Mouse (Mus musculus) neural tube, embryonic 13.5 days (tissue): ENCODE measurements around the gene Lin54. TPM values are rescaled to one million over a fixed set of nuclear protein-coding genes. Genes with fewer than 3 reads are reported as not detected.
A peak's percentile ranks its signal among the peaks of the same experiment; 100 is the strongest.
"Not testable (repeated sequence)": the region's sequence is repeated elsewhere in the genome, so short reads cannot be mapped to it uniquely, and the experiment has no call there.

Source experiments
- ATAC-seq: fragments of 200-750 bp; cut with Nextera tagmentation; 2 replicates; pipeline ENCODE4 v1.8.0; 2017; ENCODE audit warnings: low read depth, mild to moderate bottlenecking, moderate TSS enrichment, moderate library complexity
- H3K27ac ChIP-seq: fragments of 300-500 bp; sonication (generic); replicated peaks from 2 replicates; pipeline ENCODE4 v1.5.1; 2015; ENCODE audit warnings: moderate library complexity, mild to moderate bottlenecking, inconsistent platforms
- H3K27me3 ChIP-seq: fragments of 300-500 bp; sonication (generic); 2 replicates; pipeline ENCODE4 v1.6.1; 2015; ENCODE audit warnings: mild to moderate bottlenecking, inconsistent platforms
- H3K36me3 ChIP-seq: fragments of 300-500 bp; sonication (generic); 2 replicates; pipeline ENCODE4 v1.6.1; 2015; ENCODE audit warnings: mild to moderate bottlenecking, inconsistent platforms
- H3K4me1 ChIP-seq: fragments of 300-500 bp; sonication (generic); replicated peaks from 2 replicates; pipeline ENCODE4 v1.6.1; 2015; ENCODE audit warnings: inconsistent platforms
- H3K4me2 ChIP-seq: fragments of 300-500 bp; sonication (generic); 2 replicates; pipeline ENCODE4 v1.6.1; 2015; ENCODE audit warnings: inconsistent platforms, mild to moderate bottlenecking, moderate library complexity
- H3K4me3 ChIP-seq: fragments of 300-500 bp; sonication (generic); 2 replicates; pipeline ENCODE4 v1.5.1; 2015; ENCODE audit warnings: mild to moderate bottlenecking, inconsistent platforms
- H3K9ac ChIP-seq: fragments of 300-500 bp; sonication (generic); 2 replicates; pipeline ENCODE4 v1.6.1; 2015; ENCODE audit warnings: moderate library complexity, mild to moderate bottlenecking, inconsistent platforms
- H3K9me3 ChIP-seq: fragments of 300-500 bp; sonication (generic); 2 replicates; pipeline ENCODE4 v1.6.1; 2016; ENCODE audit warnings: inconsistent platforms
- WGBS: fragments of 180-500 bp; shearing (Covaris S2); methylation state at CpG from one replicate; pipeline ENCODE4 v1.1.7; 2015; 5-methylcytosine and 5-hydroxymethylcytosine counted together
- polyA plus RNA-seq: library from polyadenylated mRNA; unstranded; fragments of >200 nt; fragmentation: Nextera tagmentation; extraction: Ambion mirVana; gene quantifications from 2 replicates; pipeline ENCODE4 v1.2.1, GENCODE M21; 2015

Gene Lin54
- polyA plus RNA-seq, 1 experiment from 2014 or later, result 6.7 TPM

- 6% methylated on average over 11 of the region's 11 CpGs for WGBS
- Histone ChIP-seq H3K27me3 (no peaks in the 10 kb centered on the region), H3K9me3 (no peaks in the 10 kb centered on the region), H3K4me2 (peak overlapping the region; percentile 98), H3K36me3 (peaks cover 25% of the 10 kb centered on the region), H3K27ac (peak overlapping the region; percentile 92), H3K4me1 (peaks cover 46% of the 10 kb centered on the region), H3K4me3 (peak overlapping the region; percentile 70), H3K9ac (peak overlapping the region; percentile 85)
- peak; percentile 25 for ATAC-seq
Observed at GRCm38 (mm10) chr5:100430076-100430390, 70.4 kb downstream of the Lin54 start.

GRCm38 (mm10) chr5:100429344-100430075, 70.9 kb downstream of the Lin54 start:
- WGBS, result under 1% methylated on average over 53 of the region's 53 CpGs
- peak overlapping the region; percentile 70 for H3K4me3 ChIP-seq
- H3K4me1 ChIP-seq, result peaks cover 52% of the 10 kb centered on the region
- peak overlapping the region; percentile 98 for H3K4me2 ChIP-seq
- peak overlapping the region; percentile 94 for H3K9ac ChIP-seq
- H3K9me3 ChIP-seq, result no peaks in the 10 kb centered on the region
- peak overlapping the region; percentile 92 for H3K27ac ChIP-seq
- no peaks in the 10 kb centered on the region for H3K27me3 ChIP-seq
- ATAC-seq, result peak; percentile 100
- peaks cover 30% of the 10 kb centered on the region for H3K36me3 ChIP-seq

- Histone ChIP-seq H3K4me2 (peak overlapping the region; percentile 98), H3K9me3 (no peaks in the 10 kb centered on the region), H3K27ac (peak overlapping the region; percentile 92), H3K9ac (peak overlapping the region; percentile 94), H3K27me3 (no peaks in the 10 kb centered on the region), H3K4me3 (peak overlapping the region; percentile 70), H3K36me3 (peaks cover 37% of the 10 kb centered on the region), H3K4me1 (peaks cover 58% of the 10 kb centered on the region)
- peak; percentile 78 for ATAC-seq
- WGBS, result under 1% methylated on average over 20 of the region's 20 CpGs
Observed at GRCm38 (mm10) chr5:100428734-100429343, 71.6 kb downstream of the Lin54 start.

- 0 out of 2 replicates have a peak overlapping the region, but pooled peaks have one; percentile 3 for H3K27ac ChIP-seq
- H3K4me1 ChIP-seq, result peaks cover 65% of the 10 kb centered on the region
- no peaks in the 10 kb centered on the region for H3K27me3 ChIP-seq
- ATAC-seq, result no peak
- H3K9ac ChIP-seq, result peak overlapping the region; percentile 94
- peak overlapping the region; percentile 70 for H3K4me3 ChIP-seq
- H3K4me2 ChIP-seq, result peak overlapping the region; percentile 98
- WGBS, result 16% methylated on average over 5 of the region's 5 CpGs
- peaks cover 43% of the 10 kb centered on the region for H3K36me3 ChIP-seq
- no peaks in the 10 kb centered on the region for H3K9me3 ChIP-seq
Observed at GRCm38 (mm10) chr5:100428031-100428733, 72.3 kb downstream of the Lin54 start.

- ATAC-seq, result no peak
- WGBS, result 58% methylated on average over 9 of the region's 9 CpGs
- Histone ChIP-seq H3K9ac (peak overlapping the region; percentile 94), H3K9me3 (no peaks in the 10 kb centered on the region), H3K36me3 (peaks cover 52% of the 10 kb centered on the region), H3K4me2 (peak overlapping the region; percentile 98), H3K4me3 (peak overlapping the region; percentile 70), H3K27me3 (no peaks in the 10 kb centered on the region), H3K27ac (peak overlapping the region; percentile 18; the same call in 1 of the 2 replicates), H3K4me1 (peaks cover 74% of the 10 kb centered on the region)
Observed at GRCm38 (mm10) chr5:100427276-100427675, 73.2 kb downstream of the Lin54 start.

GRCm38 (mm10) chr5:100425823-100426222, 74.6 kb downstream of the Lin54 start:
- H3K9ac ChIP-seq, H3K4me3 ChIP-seq, H3K27me3 ChIP-seq, ATAC-seq, H3K27ac ChIP-seq, H3K9me3 ChIP-seq: not testable (repeated sequence)
- WGBS, result 91% methylated on average over 2 of the region's 2 CpGs
- peaks cover 73% of the 10 kb centered on the region for H3K4me1 ChIP-seq
- H3K36me3 ChIP-seq, result peaks cover 67% of the 10 kb centered on the region
- peak overlapping the region; percentile 98; the same call in 1 of the 2 replicates for H3K4me2 ChIP-seq

GRCm38 (mm10) chr5:100424252-100424651, 76.2 kb downstream of the Lin54 start:
- Histone ChIP-seq H3K27me3 (no peaks in the 10 kb centered on the region), H3K9ac (no peak overlapping the region), H3K4me2 (peak overlapping the region; percentile 13; the same call in 1 of the 2 replicates), H3K9me3 (no peaks in the 10 kb centered on the region), H3K4me3 (no peak overlapping the region; the same call in 1 of the 2 replicates), H3K36me3 (peaks cover 82% of the 10 kb centered on the region), H3K4me1 (peaks cover 64% of the 10 kb centered on the region), H3K27ac (no peak overlapping the region)
- no peak for ATAC-seq
- 88% methylated on average over 3 of the region's 3 CpGs for WGBS

GRCm38 (mm10) chr5:100423626-100424025, 76.8 kb downstream of the Lin54 start:
- peak overlapping the region; percentile 19; the same call in 1 of the 2 replicates for H3K9ac ChIP-seq
- 79% methylated on average over 7 of the region's 7 CpGs for WGBS
- H3K27ac ChIP-seq, result no peak overlapping the region
- peaks cover 64% of the 10 kb centered on the region for H3K4me1 ChIP-seq
- no peaks in the 10 kb centered on the region for H3K27me3 ChIP-seq
- peaks cover 87% of the 10 kb centered on the region for H3K36me3 ChIP-seq
- no peak overlapping the region for H3K4me3 ChIP-seq
- no peaks in the 10 kb centered on the region for H3K9me3 ChIP-seq
- no peak for ATAC-seq
- H3K4me2 ChIP-seq, result no peak overlapping the region; the same call in 1 of the 2 replicates

- Histone ChIP-seq H3K4me3 (no peak overlapping the region), H3K4me2 (no peak overlapping the region), H3K4me1 (peaks cover 42% of the 10 kb centered on the region), H3K36me3 (peaks cover 60% of the 10 kb centered on the region), H3K9ac (no peak overlapping the region), H3K27me3 (no peaks in the 10 kb centered on the region), H3K27ac (no peak overlapping the region), H3K9me3 (no peaks in the 10 kb centered on the region)
- no peak for ATAC-seq
- WGBS, result 73% methylated on average over 4 of the region's 4 CpGs
Observed at GRCm38 (mm10) chr5:100418861-100419260, 81.6 kb downstream of the Lin54 start.

GRCm38 (mm10) chr5:100418077-100418476, 82.4 kb downstream of the Lin54 start:
- Histone ChIP-seq H3K4me3 (no peak overlapping the region), H3K36me3 (peaks cover 52% of the 10 kb centered on the region), H3K27me3 (no peaks in the 10 kb centered on the region), H3K9me3 (no peaks in the 10 kb centered on the region), H3K4me2 (no peak overlapping the region), H3K9ac (no peak overlapping the region), H3K27ac (no peak overlapping the region), H3K4me1 (peaks cover 40% of the 10 kb centered on the region)
- WGBS, result 84% methylated on average over 2 of the region's 2 CpGs
- ATAC-seq, result no peak

- no peaks in the 10 kb centered on the region for H3K27me3 ChIP-seq
- H3K36me3 ChIP-seq, result peaks cover 31% of the 10 kb centered on the region
- peaks cover 30% of the 10 kb centered on the region for H3K4me1 ChIP-seq
- peak within 1 kb of the TSS; percentile 92 for H3K27ac ChIP-seq
- peak; percentile 98 for ATAC-seq
- no peaks in the 10 kb centered on the region for H3K9me3 ChIP-seq
- peak within 1 kb of the TSS; percentile 87 for H3K9ac ChIP-seq
- under 1% methylated on average over 75 of the region's 82 CpGs for WGBS
- peak within 1 kb of the TSS; percentile 86 for H3K4me3 ChIP-seq
- H3K4me2 ChIP-seq, result peak within 1 kb of the TSS; percentile 73
Observed at GRCm38 (mm10) chr5:100415761-100416590, 84.5 kb downstream of the Lin54 start, which contains the start of gene Sec31a. TSS of gene Sec31a (minus strand) at chr5:100416234.
